Mouse (Mus musculus): Measurements from ENCODE around the gene Pygo2.

GRCm38 (mm10) chr3:89422556-89423205 lies 7.3 kb upstream of the Pygo2 start:
- TF ChIP-seq CTCF (conservative IDR thresholded peaks at IDR 0.05; ENCODE audit: insufficient read depth, insufficient read length, low read depth, low read length), result no peak
- TF ChIP-seq POLR2A (IDR thresholded peaks at IDR 0.05; ENCODE audit: low read depth, low read length), result no peak
